Mouse (Mus musculus) neural tube, embryonic 13.5 days (tissue): ENCODE measurements around the gene Tfdp2. TPM values are rescaled to one million over a fixed set of nuclear protein-coding genes. Genes with fewer than 3 reads are reported as not detected.

Experiments used
- ATAC-seq: fragments of 200-750 bp; cut with Nextera tagmentation; 2 replicates; pipeline ENCODE4 v1.8.0; 2017; ENCODE audit warnings: low read depth, mild to moderate bottlenecking, moderate TSS enrichment, moderate library complexity
- H3K27ac ChIP-seq: fragments of 300-500 bp; sonication (generic); replicated peaks from 2 replicates; pipeline ENCODE4 v1.5.1; 2015; ENCODE audit warnings: moderate library complexity, mild to moderate bottlenecking, inconsistent platforms
- H3K27me3 ChIP-seq: fragments of 300-500 bp; sonication (generic); 2 replicates; pipeline ENCODE4 v1.6.1; 2015; ENCODE audit warnings: mild to moderate bottlenecking, inconsistent platforms
- H3K36me3 ChIP-seq: fragments of 300-500 bp; sonication (generic); 2 replicates; pipeline ENCODE4 v1.6.1; 2015; ENCODE audit warnings: mild to moderate bottlenecking, inconsistent platforms
- H3K4me1 ChIP-seq: fragments of 300-500 bp; sonication (generic); replicated peaks from 2 replicates; pipeline ENCODE4 v1.6.1; 2015; ENCODE audit warnings: inconsistent platforms
- H3K4me2 ChIP-seq: fragments of 300-500 bp; sonication (generic); 2 replicates; pipeline ENCODE4 v1.6.1; 2015; ENCODE audit warnings: inconsistent platforms, mild to moderate bottlenecking, moderate library complexity
- H3K4me3 ChIP-seq: fragments of 300-500 bp; sonication (generic); 2 replicates; pipeline ENCODE4 v1.5.1; 2015; ENCODE audit warnings: mild to moderate bottlenecking, inconsistent platforms
- H3K9ac ChIP-seq: fragments of 300-500 bp; sonication (generic); 2 replicates; pipeline ENCODE4 v1.6.1; 2015; ENCODE audit warnings: moderate library complexity, mild to moderate bottlenecking, inconsistent platforms
- H3K9me3 ChIP-seq: fragments of 300-500 bp; sonication (generic); 2 replicates; pipeline ENCODE4 v1.6.1; 2016; ENCODE audit warnings: inconsistent platforms
- WGBS: fragments of 180-500 bp; shearing (Covaris S2); methylation state at CpG from one replicate; pipeline ENCODE4 v1.1.7; 2015; 5-methylcytosine and 5-hydroxymethylcytosine counted together
- polyA plus RNA-seq: library from polyadenylated mRNA; unstranded; fragments of >200 nt; fragmentation: Nextera tagmentation; extraction: Ambion mirVana; gene quantifications from 2 replicates; pipeline ENCODE4 v1.2.1, GENCODE M21; 2015

Gene Tfdp2
- polyA plus RNA-seq, 1 experiment from 2014 or later = 21.4 TPM

DNA sequence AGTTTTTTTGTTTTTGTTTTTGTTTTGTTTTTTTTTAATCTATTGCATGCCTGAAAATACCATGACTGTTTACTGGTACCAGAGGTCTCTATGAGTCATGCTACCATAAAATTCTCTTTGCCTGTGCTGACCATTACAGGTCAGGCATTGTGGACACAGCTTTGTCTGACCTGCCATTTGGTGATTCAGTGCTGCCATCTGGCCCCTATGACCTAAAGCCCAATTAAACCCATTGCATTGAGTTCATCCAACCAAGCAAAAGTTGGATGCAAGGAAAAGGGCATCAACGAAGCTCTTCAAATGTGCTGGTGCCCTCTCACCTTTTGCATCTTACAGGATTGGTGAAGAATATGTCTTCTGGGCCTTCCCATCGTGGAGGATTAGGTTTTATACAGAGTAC, 39.4 kb downstream of the Tfdp2 start:
- Histone ChIP-seq H3K9me3 (no peaks in the 10 kb centered on the region), H3K27ac (no peak overlapping the region), H3K4me2 (no peak overlapping the region), H3K27me3 (no peaks in the 10 kb centered on the region), H3K36me3 (no peaks in the 10 kb centered on the region), H3K4me1 (peaks cover 5% of the 10 kb centered on the region; the same call in 1 of the 2 replicates), H3K9ac (no peak overlapping the region), H3K4me3 (no peak overlapping the region)
- no peak for ATAC-seq
- WGBS = 30% methylated on average over 2 of the region's 2 CpGs

DNA sequence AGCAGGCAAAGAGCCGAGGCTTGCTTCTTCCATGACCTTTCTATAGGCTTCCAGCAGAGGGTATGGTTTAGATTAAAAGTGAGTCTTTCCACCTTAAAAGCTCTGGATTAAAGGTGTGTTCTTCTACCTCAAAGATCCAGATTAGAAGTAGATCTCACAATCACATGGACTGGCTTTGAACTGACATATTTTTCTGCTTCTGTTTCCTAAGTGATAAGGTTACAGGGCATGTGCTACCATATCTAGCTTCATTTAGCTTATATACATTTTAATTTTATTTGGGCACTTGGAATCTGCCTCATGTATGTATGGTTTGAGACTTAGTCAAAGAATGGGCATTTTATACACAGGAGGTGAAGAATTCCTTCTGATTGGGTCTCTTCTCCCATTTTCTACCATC, 41.3 kb downstream of the Tfdp2 start:
- Histone ChIP-seq H3K4me3 (no peak overlapping the region), H3K4me2 (no peak overlapping the region), H3K4me1 (peaks cover 5% of the 10 kb centered on the region; the same call in 1 of the 2 replicates), H3K9me3 (no peaks in the 10 kb centered on the region), H3K27me3 (no peaks in the 10 kb centered on the region), H3K9ac (no peak overlapping the region), H3K27ac (no peak overlapping the region), H3K36me3 (no peaks in the 10 kb centered on the region)
- ATAC-seq = no peak
- WGBS = 89% methylated on average over 1 of the region's 1 CpGs

DNA sequence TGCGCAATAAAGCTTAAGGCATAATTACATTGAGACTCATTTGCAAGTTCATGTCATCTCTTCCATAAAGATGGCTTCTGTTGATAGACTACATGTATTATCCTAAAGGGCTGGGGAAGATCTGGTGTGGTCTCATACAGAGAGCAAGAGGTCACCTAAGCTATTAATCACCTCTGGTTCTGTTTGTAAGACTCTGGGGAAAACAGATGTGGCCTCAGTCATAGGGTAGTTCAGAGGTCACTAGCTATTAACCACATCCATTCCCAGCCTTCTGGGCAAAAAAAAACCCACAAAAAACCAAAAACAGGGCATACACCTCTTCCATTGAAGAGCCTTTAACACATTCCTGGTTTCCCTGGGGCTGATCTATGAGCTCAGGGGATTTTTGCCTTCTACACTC, 42.2 kb downstream of the Tfdp2 start:
- H3K36me3 ChIP-seq = no peaks in the 10 kb centered on the region
- no peak for ATAC-seq
- no peak overlapping the region for H3K4me2 ChIP-seq
- H3K9ac ChIP-seq = no peak overlapping the region
- peaks cover 5% of the 10 kb centered on the region; the same call in 1 of the 2 replicates for H3K4me1 ChIP-seq
- H3K27ac ChIP-seq = no peak overlapping the region
- no peaks in the 10 kb centered on the region for H3K9me3 ChIP-seq
- WGBS = 53% methylated on average over 1 of the region's 1 CpGs
- H3K4me3 ChIP-seq = no peak overlapping the region
- H3K27me3 ChIP-seq = no peaks in the 10 kb centered on the region

DNA sequence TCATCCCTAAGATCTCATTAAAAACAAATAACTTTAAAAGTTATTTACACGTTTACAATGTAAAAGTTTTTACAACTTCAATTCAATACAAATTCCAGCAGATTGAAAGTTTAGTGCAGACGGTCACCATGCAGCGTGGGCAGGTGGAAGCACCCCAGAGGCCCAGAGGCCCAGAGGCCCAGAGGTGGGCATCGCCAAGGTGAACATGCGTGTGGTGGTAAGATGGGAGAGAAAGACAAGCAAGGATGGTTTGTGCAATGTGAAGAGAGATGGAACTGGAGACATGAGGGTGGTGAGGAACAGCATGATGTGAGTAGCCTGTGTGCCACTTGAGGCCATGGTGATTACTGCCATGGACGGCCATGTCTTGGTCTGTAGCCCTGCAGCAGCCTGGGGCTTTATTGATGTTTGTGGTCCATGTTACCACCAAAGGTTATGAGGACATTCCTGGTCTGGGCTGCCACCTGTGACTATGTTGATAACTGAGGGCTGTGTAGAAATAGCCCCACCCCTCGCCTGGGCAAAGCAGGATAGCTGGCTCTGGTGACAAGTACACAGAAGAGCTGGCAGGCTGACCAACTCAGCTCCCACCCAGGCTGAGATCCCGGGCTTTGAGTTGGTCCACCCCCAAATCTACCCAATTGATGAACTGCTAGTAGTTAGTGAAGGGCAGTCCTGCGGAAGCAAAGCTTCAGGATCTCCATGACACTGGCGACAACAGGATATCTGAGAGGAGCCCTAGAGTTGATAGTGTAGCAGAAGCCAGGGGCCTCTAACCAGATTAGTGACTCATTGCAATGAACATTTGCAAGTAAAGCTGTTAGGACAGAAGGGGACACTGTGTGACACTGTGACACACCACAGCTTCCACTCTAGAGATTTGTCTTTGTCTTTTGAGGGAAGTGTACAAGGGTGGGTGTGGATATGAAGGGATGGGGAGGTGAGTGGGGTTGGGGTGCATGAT, 45.3 kb downstream of the Tfdp2 start:
- 88% methylated on average over 10 of the region's 10 CpGs for WGBS
- H3K4me2 ChIP-seq = no peak overlapping the region
- no peak for ATAC-seq
- no peak overlapping the region for H3K27ac ChIP-seq
- peaks cover 5% of the 10 kb centered on the region; the same call in 1 of the 2 replicates for H3K4me1 ChIP-seq
- no peak overlapping the region for H3K9ac ChIP-seq
- no peak overlapping the region for H3K4me3 ChIP-seq
- H3K27me3 ChIP-seq = no peaks in the 10 kb centered on the region
- no peaks in the 10 kb centered on the region for H3K36me3 ChIP-seq
- H3K9me3 ChIP-seq = no peaks in the 10 kb centered on the region

DNA sequence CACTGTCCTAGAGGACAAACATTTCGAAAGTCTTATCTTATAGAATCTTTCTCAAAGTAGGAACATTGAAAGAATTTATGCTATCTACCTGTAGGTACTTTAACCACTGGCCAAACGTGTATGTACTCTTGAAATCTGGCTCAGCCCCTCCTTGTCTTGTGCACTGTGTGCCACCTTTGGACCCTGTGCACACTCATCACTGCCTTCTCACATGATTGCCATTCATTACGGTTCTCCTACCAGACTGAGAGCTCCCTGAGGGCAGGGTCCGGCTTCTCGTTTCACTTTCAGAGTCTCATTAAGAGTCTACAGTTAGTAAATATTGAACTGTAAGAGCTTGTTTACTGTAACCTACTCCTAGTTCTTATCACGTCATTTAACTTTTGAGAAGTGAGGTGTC, 47.8 kb downstream of the Tfdp2 start:
- no peaks in the 10 kb centered on the region for H3K4me1 ChIP-seq
- H3K27me3 ChIP-seq = no peaks in the 10 kb centered on the region
- H3K9ac ChIP-seq = no peak overlapping the region
- WGBS = 85% methylated on average over 6 of the region's 6 CpGs
- H3K4me3 ChIP-seq = no peak overlapping the region
- H3K27ac ChIP-seq = no peak overlapping the region
- H3K4me2 ChIP-seq = no peak overlapping the region
- no peaks in the 10 kb centered on the region for H3K36me3 ChIP-seq
- no peaks in the 10 kb centered on the region for H3K9me3 ChIP-seq
- ATAC-seq = no peak

DNA sequence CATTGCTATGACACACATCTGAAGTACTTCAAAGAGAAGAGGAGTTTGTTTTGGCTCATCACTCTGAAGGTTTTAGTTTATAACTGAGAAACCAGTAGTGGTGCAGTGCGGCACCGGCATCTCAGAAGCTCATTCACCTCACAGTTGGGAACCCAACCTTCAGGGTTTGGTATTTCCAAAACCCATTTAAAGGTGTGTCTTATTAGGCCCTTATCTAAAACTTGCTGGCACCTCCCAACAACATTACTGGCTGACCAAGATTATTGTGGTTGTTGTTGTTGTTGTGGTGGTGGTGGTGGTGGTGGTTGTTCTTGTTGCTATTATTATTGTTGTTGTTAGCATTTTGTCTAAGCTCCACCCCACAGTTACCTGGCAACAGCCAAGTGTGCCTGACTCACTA, 58.7 kb downstream of the Tfdp2 start:
- Histone ChIP-seq H3K4me2 (no peak overlapping the region), H3K27me3 (no peaks in the 10 kb centered on the region), H3K4me1 (peaks cover 4% of the 10 kb centered on the region; the same call in 1 of the 2 replicates), H3K9ac (no peak overlapping the region), H3K9me3 (no peaks in the 10 kb centered on the region), H3K27ac (no peak overlapping the region), H3K36me3 (no peaks in the 10 kb centered on the region), H3K4me3 (no peak overlapping the region)
- 88% methylated on average over 2 of the region's 2 CpGs for WGBS
- ATAC-seq = no peak

DNA sequence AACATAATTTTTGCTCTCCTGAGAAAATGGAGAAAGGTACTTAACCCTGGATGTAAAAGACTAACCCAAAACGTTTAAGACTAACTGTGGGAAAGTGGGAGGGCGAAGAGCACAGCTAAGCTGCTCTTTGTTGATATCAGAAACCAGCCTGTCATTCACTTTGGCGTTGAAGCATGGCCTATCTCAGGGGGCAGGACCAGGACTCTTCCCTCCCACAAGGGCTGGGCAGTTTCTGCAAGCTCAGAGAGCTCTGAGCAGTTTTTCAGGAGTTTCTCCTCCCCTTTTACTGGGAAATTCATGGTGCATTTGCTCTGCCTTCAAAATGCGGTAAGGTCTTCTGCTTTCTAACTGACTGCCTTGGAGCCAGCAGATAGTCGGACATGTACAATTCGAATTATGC, 62.4 kb downstream of the Tfdp2 start:
- no peak overlapping the region for H3K9ac ChIP-seq

DNA sequence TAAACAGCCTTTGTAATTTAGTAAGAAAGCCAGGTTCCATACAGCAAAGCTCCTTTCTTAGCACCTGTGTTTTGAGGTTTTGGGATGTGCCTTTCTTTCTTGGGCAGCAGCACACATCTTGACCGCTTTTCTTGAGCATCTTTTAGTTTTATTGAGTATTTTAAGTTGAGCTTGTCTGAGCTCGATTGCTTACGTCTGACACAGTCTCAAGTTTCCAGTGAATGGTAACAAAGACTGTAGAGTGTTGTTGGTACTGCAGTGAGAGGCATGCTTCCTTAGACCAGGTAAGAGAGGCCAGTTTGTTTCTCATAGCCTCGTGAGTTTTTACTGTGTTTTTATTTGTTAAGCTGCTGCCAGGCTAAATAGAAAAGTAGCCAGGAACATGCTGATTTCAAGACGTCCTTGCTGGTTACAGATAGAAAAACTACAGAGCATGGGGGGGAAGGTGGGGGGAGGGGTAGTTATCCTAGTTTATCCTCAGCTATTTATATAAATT, 63.0 kb downstream of the Tfdp2 start:
- 1% methylated on average over 5 of the region's 5 CpGs for WGBS
- Histone ChIP-seq H3K27ac (no peak overlapping the region; the same call in 1 of the 2 replicates), H3K4me3 (peak overlapping the region; percentile 47), H3K36me3 (no peaks in the 10 kb centered on the region), H3K4me1 (peaks cover 13% of the 10 kb centered on the region), H3K9ac (peak overlapping the region; percentile 61), H3K9me3 (no peaks in the 10 kb centered on the region), H3K4me2 (peak overlapping the region; percentile 68), H3K27me3 (no peaks in the 10 kb centered on the region)
- peak; percentile 83 for ATAC-seq

More for the DNA sequence above, 62.4 kb downstream of the Tfdp2 start:
- no peak overlapping the region for H3K27ac ChIP-seq
- peak overlapping the region; percentile 47; the same call in 1 of the 2 replicates for H3K4me3 ChIP-seq
- no peaks in the 10 kb centered on the region for H3K9me3 ChIP-seq
- H3K4me1 ChIP-seq = peaks cover 13% of the 10 kb centered on the region
- 10% methylated on average over 6 of the region's 6 CpGs for WGBS
- ATAC-seq = no peak
- H3K36me3 ChIP-seq = no peaks in the 10 kb centered on the region
- no peaks in the 10 kb centered on the region for H3K27me3 ChIP-seq
- peak overlapping the region; percentile 68 for H3K4me2 ChIP-seq

DNA sequence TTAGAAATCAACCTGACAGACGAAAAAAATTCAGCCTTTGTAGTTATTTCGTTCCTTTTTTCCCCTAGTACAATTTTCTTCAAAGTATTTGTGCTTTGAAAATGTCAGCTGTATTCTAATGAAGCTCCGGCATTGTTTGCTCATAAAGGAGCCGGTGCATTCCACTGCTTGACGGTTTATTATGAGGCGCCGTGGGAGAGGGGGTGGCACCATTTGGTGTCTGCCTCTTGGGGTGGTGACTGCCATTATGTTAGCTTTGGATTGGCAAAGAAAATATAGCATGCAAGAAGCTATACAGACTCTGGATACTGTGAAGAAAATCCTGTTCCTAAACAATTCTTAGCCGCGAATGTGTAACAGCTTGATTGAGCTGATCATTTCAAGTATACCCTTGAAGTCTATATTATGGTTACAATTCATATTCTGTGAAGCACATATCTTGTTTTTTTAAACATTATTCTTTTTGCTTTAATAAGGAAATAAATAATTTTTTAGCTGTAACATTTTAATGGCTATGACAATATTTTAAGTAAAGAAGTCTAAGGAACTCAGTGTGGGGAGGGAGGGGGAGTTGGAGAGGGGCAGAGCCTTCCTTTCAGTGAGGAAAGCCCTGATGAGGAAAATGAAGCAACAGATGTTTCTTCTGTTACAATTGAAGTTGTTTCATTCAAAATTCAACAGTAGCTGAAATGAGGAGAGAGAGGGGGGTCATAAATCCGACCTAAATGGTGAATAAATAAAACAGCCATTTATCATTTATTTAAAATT, 63.9 kb downstream of the Tfdp2 start:
- Histone ChIP-seq H3K27ac (peak overlapping the region; percentile 70), H3K4me2 (peak overlapping the region; percentile 68), H3K27me3 (no peaks in the 10 kb centered on the region), H3K36me3 (no peaks in the 10 kb centered on the region), H3K4me3 (peak overlapping the region; percentile 47), H3K4me1 (peaks cover 13% of the 10 kb centered on the region), H3K9ac (peak overlapping the region; percentile 68), H3K9me3 (no peaks in the 10 kb centered on the region)
- ATAC-seq = peak; percentile 80
- under 1% methylated on average over 10 of the region's 10 CpGs for WGBS

DNA sequence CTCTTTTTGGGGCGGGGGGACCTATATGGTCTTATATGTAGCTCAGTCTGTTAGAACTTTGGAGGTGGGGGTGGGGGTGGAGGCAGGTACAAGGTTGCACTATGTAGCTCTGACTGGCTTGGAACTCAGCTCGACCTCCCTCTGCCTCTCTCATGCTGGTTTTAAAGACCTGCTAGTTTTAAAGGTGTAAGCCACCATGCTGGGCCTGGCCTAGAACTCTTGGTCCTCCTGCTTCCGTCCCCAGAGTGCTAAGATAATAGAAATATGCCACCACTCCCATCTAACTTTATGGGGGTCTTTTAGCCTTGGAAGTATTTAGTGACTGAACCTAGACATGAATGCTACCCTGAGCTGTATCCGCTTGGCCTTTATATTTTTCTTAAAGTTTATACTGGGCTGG, 65.0 kb downstream of the Tfdp2 start:
- Histone ChIP-seq H3K27ac (no peak overlapping the region), H3K9ac (no peak overlapping the region), H3K4me3 (no peak overlapping the region), H3K4me1 (peaks cover 13% of the 10 kb centered on the region), H3K9me3 (no peaks in the 10 kb centered on the region), H3K36me3 (no peaks in the 10 kb centered on the region), H3K4me2 (peak overlapping the region; percentile 20; the same call in 1 of the 2 replicates), H3K27me3 (no peaks in the 10 kb centered on the region)
- 65% methylated on average over 4 of the region's 4 CpGs for WGBS
- ATAC-seq = no peak

DNA sequence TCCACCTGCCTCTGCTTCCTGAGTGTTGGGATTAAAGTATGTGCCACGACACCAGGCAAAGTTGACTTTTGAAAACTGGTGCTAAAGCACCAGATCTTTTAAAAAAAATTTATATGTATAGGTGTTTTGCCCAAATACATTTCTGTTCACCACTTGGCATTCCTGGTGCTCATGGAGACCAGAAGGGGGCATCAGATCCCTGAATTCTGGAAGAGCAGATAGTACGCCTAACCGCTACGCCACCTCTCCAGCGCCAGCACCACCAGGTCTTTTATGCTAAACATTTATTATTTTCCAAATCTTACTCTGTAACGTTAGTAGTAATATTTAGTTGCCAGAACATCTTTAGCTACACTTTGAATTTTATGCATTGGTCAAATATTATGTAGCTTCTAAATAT, 65.9 kb downstream of the Tfdp2 start:
- Histone ChIP-seq H3K4me2 (no peak overlapping the region), H3K4me1 (peaks cover 13% of the 10 kb centered on the region), H3K9ac (no peak overlapping the region), H3K27me3 (no peaks in the 10 kb centered on the region), H3K9me3 (no peaks in the 10 kb centered on the region), H3K4me3 (no peak overlapping the region), H3K27ac (no peak overlapping the region), H3K36me3 (no peaks in the 10 kb centered on the region)
- no peak for ATAC-seq
- WGBS = 98% methylated on average over 6 of the region's 6 CpGs
